Mouse (Mus musculus): ENCODE measurements around the gene Znrf1. TPM values are rescaled to one million over a fixed set of nuclear protein-coding genes. Genes with fewer than 3 reads are reported as not detected.

Znrf1 gene
- polyA plus RNA-seq, 1 experiment from 2014 or later: 39.3 TPM

- H3K4me3 ChIP-seq (ENCODE audit: low read depth, low read length): no peak overlapping the region
- H3K9me3 ChIP-seq (replicated peaks; ENCODE audit: control insufficient read depth, low read length): no peaks in the 10 kb centered on the region
- WGBS: 85% methylated on average over 5 of the region's 5 CpGs
- no peaks in the 10 kb centered on the region for H3K36me3 ChIP-seq (replicated peaks; ENCODE audit: control insufficient read depth, insufficient read depth, low read depth, low read length)
- no peaks in the 10 kb centered on the region for H3K4me1 ChIP-seq (ENCODE audit: control insufficient read depth, insufficient read depth, low read length)
- no peaks in the 10 kb centered on the region for H3K27me3 ChIP-seq (ENCODE audit: control insufficient read depth, insufficient read depth, low read length)
- no peak overlapping the region for H3K9ac ChIP-seq (replicated peaks; ENCODE audit: low read length)
- H3K27ac ChIP-seq (replicated peaks; ENCODE audit: low read depth, low read length): no peak overlapping the region
- ATAC-seq (replicated peaks; ENCODE audit: insufficient number of reproducible peaks, low FRiP score, low TSS enrichment, low read depth) (no peak), DNase-seq (ENCODE audit: low spot score) (no peak)
- H3K4me2 ChIP-seq (ENCODE audit: low read depth, low read length): no peak overlapping the region
These were observed 77.3 kb downstream of the Znrf1 start for GRCm38 (mm10) chr8:111613181-111613580.

GRCm38 (mm10) chr8:111614786-111615701 is 79.1 kb downstream of the Znrf1 start:
- Histone ChIP-seq H3K27me3 (ENCODE audit: control insufficient read depth, insufficient read depth, low read length) (no peaks in the 10 kb centered on the region), H3K4me2 (ENCODE audit: low read depth, low read length) (no peak overlapping the region), H3K9ac (replicated peaks; ENCODE audit: low read length) (no peak overlapping the region), H3K4me1 (ENCODE audit: control insufficient read depth, insufficient read depth, low read length) (no peaks in the 10 kb centered on the region), H3K27ac (replicated peaks; ENCODE audit: low read depth, low read length) (no peak overlapping the region), H3K36me3 (replicated peaks; ENCODE audit: control insufficient read depth, insufficient read depth, low read depth, low read length) (no peaks in the 10 kb centered on the region), H3K9me3 (replicated peaks; ENCODE audit: control insufficient read depth, low read length) (no peaks in the 10 kb centered on the region), H3K4me3 (ENCODE audit: low read depth, low read length) (no peak overlapping the region)
- no peak for DNase-seq (ENCODE audit: low spot score)
- no peak for ATAC-seq (replicated peaks; ENCODE audit: insufficient number of reproducible peaks, low FRiP score, low TSS enrichment, low read depth)
- 91% methylated on average over 6 of the region's 6 CpGs for WGBS

GRCm38 (mm10) chr8:111617812-111618211 is 81.9 kb downstream of the Znrf1 start:
- H3K36me3 ChIP-seq (replicated peaks; ENCODE audit: control insufficient read depth, insufficient read depth, low read depth, low read length): 0 out of 2 replicates have a peak, but pooled peaks cover 3% of the 10 kb centered on the region

GRCm38 (mm10) chr8:111618273-111618672 is 82.4 kb downstream of the Znrf1 start:
- no peak overlapping the region for H3K27ac ChIP-seq (replicated peaks; ENCODE audit: low read depth, low read length)
- H3K4me1 ChIP-seq (ENCODE audit: control insufficient read depth, insufficient read depth, low read length): no peaks in the 10 kb centered on the region
- no peaks in the 10 kb centered on the region for H3K27me3 ChIP-seq (ENCODE audit: control insufficient read depth, insufficient read depth, low read length)
- DNase-seq (ENCODE audit: low spot score) (no peak), ATAC-seq (replicated peaks; ENCODE audit: insufficient number of reproducible peaks, low FRiP score, low TSS enrichment, low read depth) (no peak)
- WGBS: 89% methylated on average over 4 of the region's 4 CpGs
- no peak overlapping the region for H3K9ac ChIP-seq (replicated peaks; ENCODE audit: low read length)
- no peak overlapping the region for H3K4me2 ChIP-seq (ENCODE audit: low read depth, low read length)
- no peak overlapping the region for H3K4me3 ChIP-seq (ENCODE audit: low read depth, low read length)
- no peaks in the 10 kb centered on the region for H3K9me3 ChIP-seq (replicated peaks; ENCODE audit: control insufficient read depth, low read length)
- H3K36me3 ChIP-seq (replicated peaks; ENCODE audit: control insufficient read depth, insufficient read depth, low read depth, low read length): 0 out of 2 replicates have a peak, but pooled peaks cover 3% of the 10 kb centered on the region

More at GRCm38 (mm10) chr8:111617812-111618211, 81.9 kb downstream of the Znrf1 start:
- Histone ChIP-seq H3K27ac (replicated peaks; ENCODE audit: low read depth, low read length) (no peak overlapping the region), H3K4me2 (ENCODE audit: low read depth, low read length) (no peak overlapping the region), H3K9ac (replicated peaks; ENCODE audit: low read length) (no peak overlapping the region), H3K4me1 (ENCODE audit: control insufficient read depth, insufficient read depth, low read length) (no peaks in the 10 kb centered on the region), H3K4me3 (ENCODE audit: low read depth, low read length) (no peak overlapping the region), H3K27me3 (ENCODE audit: control insufficient read depth, insufficient read depth, low read length) (no peaks in the 10 kb centered on the region), H3K9me3 (replicated peaks; ENCODE audit: control insufficient read depth, low read length) (no peaks in the 10 kb centered on the region)
- WGBS: 76% methylated on average over 6 of the region's 6 CpGs
- DNase-seq (ENCODE audit: low spot score) (no peak), ATAC-seq (replicated peaks; ENCODE audit: insufficient number of reproducible peaks, low FRiP score, low TSS enrichment, low read depth) (no peak)

GRCm38 (mm10) chr8:111619936-111620335 is 84.0 kb downstream of the Znrf1 start:
- H3K4me3 ChIP-seq (ENCODE audit: low read depth, low read length): no peak overlapping the region
- H3K4me1 ChIP-seq (ENCODE audit: control insufficient read depth, insufficient read depth, low read length): no peaks in the 10 kb centered on the region
- H3K36me3 ChIP-seq (replicated peaks; ENCODE audit: control insufficient read depth, insufficient read depth, low read depth, low read length): 0 out of 2 replicates have a peak, but pooled peaks cover 3% of the 10 kb centered on the region
- ATAC-seq (replicated peaks; ENCODE audit: insufficient number of reproducible peaks, low FRiP score, low TSS enrichment, low read depth) (no peak), DNase-seq (ENCODE audit: low spot score) (no peak)
- H3K4me2 ChIP-seq (ENCODE audit: low read depth, low read length): no peak overlapping the region
- no peaks in the 10 kb centered on the region for H3K27me3 ChIP-seq (ENCODE audit: control insufficient read depth, insufficient read depth, low read length)
- 72% methylated on average over 1 of the region's 1 CpGs for WGBS
- no peak overlapping the region for H3K27ac ChIP-seq (replicated peaks; ENCODE audit: low read depth, low read length)
- no peaks in the 10 kb centered on the region for H3K9me3 ChIP-seq (replicated peaks; ENCODE audit: control insufficient read depth, low read length)
- no peak overlapping the region for H3K9ac ChIP-seq (replicated peaks; ENCODE audit: low read length)

- WGBS: 60% methylated on average over 3 of the region's 3 CpGs
- no peak overlapping the region for H3K27ac ChIP-seq (replicated peaks; ENCODE audit: low read depth, low read length)
- no peak overlapping the region for H3K4me2 ChIP-seq (ENCODE audit: low read depth, low read length)
- DNase-seq (ENCODE audit: low spot score) (no peak), ATAC-seq (replicated peaks; ENCODE audit: insufficient number of reproducible peaks, low FRiP score, low TSS enrichment, low read depth) (no peak)
- 0 out of 2 replicates have a peak, but pooled peaks cover 3% of the 10 kb centered on the region for H3K36me3 ChIP-seq (replicated peaks; ENCODE audit: control insufficient read depth, insufficient read depth, low read depth, low read length)
- no peaks in the 10 kb centered on the region for H3K27me3 ChIP-seq (ENCODE audit: control insufficient read depth, insufficient read depth, low read length)
- no peaks in the 10 kb centered on the region for H3K4me1 ChIP-seq (ENCODE audit: control insufficient read depth, insufficient read depth, low read length)
- H3K4me3 ChIP-seq (ENCODE audit: low read depth, low read length): no peak overlapping the region
- no peak overlapping the region for H3K9ac ChIP-seq (replicated peaks; ENCODE audit: low read length)
- H3K9me3 ChIP-seq (replicated peaks; ENCODE audit: control insufficient read depth, low read length): no peaks in the 10 kb centered on the region
These were observed 86.2 kb downstream of the Znrf1 start for GRCm38 (mm10) chr8:111622104-111622503.

GRCm38 (mm10) chr8:111622553-111622952 is 86.7 kb downstream of the Znrf1 start:
- Histone ChIP-seq H3K9me3 (replicated peaks; ENCODE audit: control insufficient read depth, low read length) (no peaks in the 10 kb centered on the region), H3K9ac (replicated peaks; ENCODE audit: low read length) (no peak overlapping the region), H3K27ac (replicated peaks; ENCODE audit: low read depth, low read length) (no peak overlapping the region), H3K4me1 (ENCODE audit: control insufficient read depth, insufficient read depth, low read length) (no peaks in the 10 kb centered on the region), H3K4me3 (ENCODE audit: low read depth, low read length) (no peak overlapping the region), H3K36me3 (replicated peaks; ENCODE audit: control insufficient read depth, insufficient read depth, low read depth, low read length) (0 out of 2 replicates have a peak, but pooled peaks cover 3% of the 10 kb centered on the region), H3K27me3 (ENCODE audit: control insufficient read depth, insufficient read depth, low read length) (no peaks in the 10 kb centered on the region), H3K4me2 (ENCODE audit: low read depth, low read length) (no peak overlapping the region)
- WGBS: 80% methylated on average over 10 of the region's 10 CpGs
- DNase-seq (ENCODE audit: low spot score) (no peak), ATAC-seq (replicated peaks; ENCODE audit: insufficient number of reproducible peaks, low FRiP score, low TSS enrichment, low read depth) (no peak)
